ENCODE assay signal across 26 mouse cellular contexts in the genomic region with DNA sequence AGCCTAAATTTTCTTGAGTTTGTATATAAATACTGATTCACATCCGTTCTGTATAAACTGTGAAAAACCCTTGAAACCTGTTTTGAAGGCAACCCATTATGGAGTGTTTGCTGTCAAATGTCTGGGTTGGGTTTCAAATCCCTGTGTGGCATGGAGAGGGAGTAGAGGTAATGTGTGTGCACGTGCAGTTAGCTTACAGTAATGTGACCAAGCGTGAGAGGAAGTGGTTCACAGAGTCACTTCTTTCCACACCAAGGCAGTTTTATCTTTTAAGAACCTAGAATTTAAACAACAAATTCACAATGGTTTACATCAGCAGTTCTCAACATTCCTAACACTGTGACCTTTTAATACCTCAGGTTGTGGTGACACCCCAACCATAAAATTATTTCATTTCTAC.
DNase-seq lines count a peak whose midpoint lies in the region; ATAC-seq and TF ChIP-seq lines count a peak whose summit lies in the region.
"Had no signal": no experiment of that assay in that cellular context is flagged by ENCODE, and none has a peak within 500 bp of the region (broad histone marks: within the 10 kb centered on the region; RNA-seq: fewer than 3 reads in every experiment).

No protein-coding gene starts in this region.

- WGBS in forebrain, embryonic 11.5 days, result 84% methylated on average over 3 of the region's 3 CpGs
- 94% methylated on average over 3 of the region's 3 CpGs for WGBS in cerebellum, adult 2 months

- TF ChIP-seq POLR2A in cerebellum, adult 2 months (IDR thresholded peaks at IDR 0.05; ENCODE audit: borderline replicate concordance, insufficient read depth, low read length), result no peak

- H3K36me3 ChIP-seq in forebrain, embryonic 11.5 days (ENCODE audit: control insufficient read depth, insufficient read depth, low read length), result no peaks in the 10 kb centered on the region
- H3K36me3 ChIP-seq: embryonic facial prominence, embryonic 13.5 days; forebrain, embryonic 10.5 days; intestine, embryonic 15.5 days; limb, embryonic 10.5 days; limb, embryonic 15.5 days; liver, embryonic 13.5 days; midbrain, embryonic 12.5 days; neural tube, embryonic 13.5 days; stomach, embryonic 15.5 days had no signal

- no peak overlapping the region for H3K4me2 ChIP-seq in forebrain, embryonic 11.5 days (ENCODE audit: low read depth, low read length, severe bottlenecking)
- H3K4me2 ChIP-seq: embryonic facial prominence, embryonic 13.5 days; intestine, embryonic 15.5 days; limb, embryonic 15.5 days; liver, embryonic 13.5 days; midbrain, embryonic 12.5 days; neural tube, embryonic 13.5 days; stomach, embryonic 15.5 days had no signal

- no peaks in the 10 kb centered on the region for H3K27me3 ChIP-seq in forebrain, embryonic 11.5 days (ENCODE audit: control insufficient read depth, insufficient read depth, low read length)
- H3K27me3 ChIP-seq in cerebellum, adult 2 months (ENCODE audit: control insufficient read depth, insufficient read depth, low read length), result no peaks in the 10 kb centered on the region
- H3K27me3 ChIP-seq: embryonic facial prominence, embryonic 13.5 days; intestine, embryonic 15.5 days; limb, embryonic 15.5 days; liver, embryonic 13.5 days; midbrain, embryonic 12.5 days; neural tube, embryonic 13.5 days; stomach, embryonic 15.5 days had no signal

- H3K9me3 ChIP-seq in forebrain, embryonic 11.5 days (ENCODE audit: control insufficient read depth, low read length), result no peaks in the 10 kb centered on the region
- H3K9me3 ChIP-seq: embryonic facial prominence, embryonic 13.5 days; forebrain, embryonic 10.5 days; intestine, embryonic 15.5 days; limb, embryonic 10.5 days; limb, embryonic 15.5 days; liver, embryonic 13.5 days; midbrain, embryonic 12.5 days; neural tube, embryonic 13.5 days; stomach, embryonic 15.5 days had no signal

- no peak overlapping the region for H3K4me3 ChIP-seq in forebrain, embryonic 11.5 days (ENCODE audit: low read depth, low read length)
- H3K4me3 ChIP-seq in cerebellum, adult 2 months (replicated peaks; ENCODE audit: insufficient read depth, low read depth, low read length), result no peak overlapping the region
- H3K4me3 ChIP-seq: embryonic facial prominence, embryonic 13.5 days; forebrain, embryonic 10.5 days; intestine, embryonic 15.5 days; limb, embryonic 10.5 days; limb, embryonic 15.5 days; liver, embryonic 13.5 days; midbrain, embryonic 12.5 days; myocyte; neural tube, embryonic 13.5 days; stomach, embryonic 15.5 days had no signal

- H3K9ac ChIP-seq in forebrain, embryonic 11.5 days (ENCODE audit: low read length), result no peak overlapping the region
- H3K9ac ChIP-seq: embryonic facial prominence, embryonic 13.5 days; intestine, embryonic 15.5 days; limb, embryonic 15.5 days; liver, embryonic 13.5 days; midbrain, embryonic 12.5 days; neural tube, embryonic 13.5 days; stomach, embryonic 15.5 days had no signal

- peak; percentile 10 for DNase-seq in thymus, postnatal 0 days (ENCODE audit: low spot score)
- no peak for DNase-seq in thymus, postnatal 10 days (ENCODE audit: low spot score in 2 of 2)
- peak; percentile 20 for DNase-seq in T-cell, adult 2 months (ENCODE audit: low spot score)
- no peak for DNase-seq in forebrain, embryonic 11.5 days (ENCODE audit: low spot score)
- no peak for DNase-seq in cerebellum, adult 2 months
- DNase-seq: adrenal gland, adult 2 months; cerebellum, adult 9-11 months; kidney, postnatal 10 days; layer of hippocampus, adult 9-11 months; liver, embryonic 13.5 days; lung, adult 18-20 months; thymus, postnatal 25 days had no signal

- TF ChIP-seq CTCF in cerebellum, adult 2 months (IDR thresholded peaks at IDR 0.05; ENCODE audit: borderline replicate concordance, insufficient read depth, low read depth, low read length), result no peak

- ATAC-seq in inflammation-experienced regulatory T-cells, adult 6 months, result peak; percentile 88
- ATAC-seq in forebrain, embryonic 11.5 days (replicated peaks; ENCODE audit: low FRiP score), result no peak
- no peak for ATAC-seq in megakaryocyte-erythroid progenitor cell, adult 5-6 weeks (replicated peaks; ENCODE audit: low FRiP score, low TSS enrichment, poor library complexity, severe bottlenecking)
- ATAC-seq: forebrain, embryonic 16.5 days; hindbrain, embryonic 16.5 days had no signal

- H3K4me1 ChIP-seq in forebrain, embryonic 11.5 days (replicated peaks; ENCODE audit: control insufficient read depth, insufficient read depth, low read length), result no peaks in the 10 kb centered on the region
- no peaks in the 10 kb centered on the region for H3K4me1 ChIP-seq in cerebellum, adult 2 months (ENCODE audit: control insufficient read depth, insufficient read depth, low read length)
- H3K4me1 ChIP-seq: embryonic facial prominence, embryonic 13.5 days; forebrain, embryonic 10.5 days; intestine, embryonic 15.5 days; limb, embryonic 10.5 days; limb, embryonic 15.5 days; liver, embryonic 13.5 days; midbrain, embryonic 12.5 days; neural tube, embryonic 13.5 days; stomach, embryonic 15.5 days had no signal

- H3K27ac ChIP-seq in forebrain, embryonic 11.5 days (ENCODE audit: low read depth, low read length), result no peak overlapping the region
- no peak overlapping the region for H3K27ac ChIP-seq in cerebellum, adult 2 months (ENCODE audit: insufficient read depth, low read length)
- H3K27ac ChIP-seq: embryonic facial prominence, embryonic 13.5 days; forebrain, embryonic 10.5 days; intestine, embryonic 15.5 days; limb, embryonic 10.5 days; limb, embryonic 15.5 days; liver, embryonic 13.5 days; macrophage; midbrain, embryonic 12.5 days; neural tube, embryonic 13.5 days; stomach, embryonic 15.5 days had no signal

Comparison
In these comparisons a context has a peak if more than half of its experiments do, and no peak if none do; other contexts are left out.
1. DNase-seq: peak in thymus, postnatal 0 days (single experiment) and T-cell, adult 2 months (single experiment); none in thymus, postnatal 10 days (0 of 2), forebrain, embryonic 11.5 days (single experiment) and cerebellum, adult 2 months (0 of 2).